Mouse (Mus musculus) liver, embryonic 16.5 days (tissue): ENCODE measurements at regions not wholly inside any gene's neighbourhood (a gene's known extent, or its start where the extent isn't known, plus 50 kb on each side); places are given as distances from the start of the nearest gene placed in this dataset.
A peak's percentile ranks its signal among the peaks of the same experiment; 100 is the strongest.

Source experiments
- ATAC-seq: fragments of 200-750 bp; cut with Nextera tagmentation; 2 replicates; pipeline ENCODE4 v1.8.0; 2017; ENCODE audit warnings: low read depth, mild to moderate bottlenecking, moderate number of reproducible peaks, moderate library complexity
- H3K27ac ChIP-seq: fragments of 300-500 bp; sonication (generic); 2 replicates; pipeline ENCODE4 v1.5.1; 2014; ENCODE audit warnings: mild to moderate bottlenecking, low read length
- H3K27me3 ChIP-seq: fragments of 300-500 bp; sonication (generic); 2 replicates; pipeline ENCODE4 v1.6.1; 2014; ENCODE audit warnings: low read depth, low read length, mixed read lengths; ENCODE audit not compliant: control insufficient read depth, insufficient read depth
- H3K36me3 ChIP-seq: fragments of 300-500 bp; sonication (generic); 2 replicates; pipeline ENCODE4 v1.6.1; 2014; ENCODE audit warnings: mild to moderate bottlenecking; ENCODE audit not compliant: control insufficient read depth, insufficient read depth
- H3K4me1 ChIP-seq: fragments of 300-500 bp; sonication (generic); 2 replicates; pipeline ENCODE4 v1.6.1; 2014; ENCODE audit warnings: low read depth, low read length, mixed read lengths; ENCODE audit not compliant: control insufficient read depth
- H3K4me2 ChIP-seq: fragments of 300-500 bp; sonication (generic); 2 replicates; pipeline ENCODE4 v1.6.1; 2014; ENCODE audit warnings: low read depth, low read length, mixed read lengths
- H3K4me3 ChIP-seq: fragments of 300-500 bp; sonication (generic); 2 replicates; pipeline ENCODE4 v1.5.1; 2014; ENCODE audit warnings: low read depth, mild to moderate bottlenecking, low read length
- H3K9ac ChIP-seq: fragments of 300-500 bp; sonication (generic); 2 replicates; pipeline ENCODE4 v1.6.1; 2014; ENCODE audit warnings: low read depth, low read length
- H3K9me3 ChIP-seq: fragments of 300-500 bp; sonication (generic); replicated peaks from 2 replicates; pipeline ENCODE4 v1.6.1; 2016; ENCODE audit warnings: low read length; ENCODE audit not compliant: control insufficient read depth
- WGBS: fragments of 180-500 bp; shearing (Covaris S2); extraction: QIAGEN DNeasy Blood & Tissue Kit; methylation state at CpG from one replicate; pipeline ENCODE4 v1.1.7; 2014; ENCODE audit not compliant: insufficient replicate concordance; 5-methylcytosine and 5-hydroxymethylcytosine counted together

GRCm38 (mm10) chr7:71041388-71041787 is 309.9 kb downstream of the Gm10295 start:
- no peaks in the 10 kb centered on the region for H3K27me3 ChIP-seq
- no peak for ATAC-seq
- no peak overlapping the region for H3K9ac ChIP-seq
- WGBS = 52% methylated on average over 3 of the region's 3 CpGs
- no peaks in the 10 kb centered on the region for H3K9me3 ChIP-seq
- no peak overlapping the region for H3K4me3 ChIP-seq
- no peaks in the 10 kb centered on the region for H3K36me3 ChIP-seq
- no peaks in the 10 kb centered on the region for H3K4me1 ChIP-seq
- H3K4me2 ChIP-seq = no peak overlapping the region
- H3K27ac ChIP-seq = no peak overlapping the region

- Histone ChIP-seq H3K27ac (no peak overlapping the region), H3K4me1 (no peaks in the 10 kb centered on the region), H3K36me3 (no peaks in the 10 kb centered on the region), H3K27me3 (no peaks in the 10 kb centered on the region), H3K9me3 (no peaks in the 10 kb centered on the region), H3K4me2 (no peak overlapping the region), H3K9ac (no peak overlapping the region), H3K4me3 (no peak overlapping the region)
- WGBS = 59% methylated on average over 3 of the region's 3 CpGs
- ATAC-seq = no peak
Measured at GRCm38 (mm10) chr7:71040846-71041245, 310.4 kb downstream of the Gm10295 start.

GRCm38 (mm10) chr7:71038537-71038936 is 312.7 kb downstream of the Gm10295 start:
- Histone ChIP-seq H3K9me3 (no peaks in the 10 kb centered on the region), H3K4me1 (no peaks in the 10 kb centered on the region), H3K36me3 (no peaks in the 10 kb centered on the region), H3K27ac (no peak overlapping the region), H3K9ac (no peak overlapping the region), H3K4me2 (no peak overlapping the region), H3K4me3 (no peak overlapping the region), H3K27me3 (no peaks in the 10 kb centered on the region)
- no peak for ATAC-seq
- WGBS = 58% methylated on average over 5 of the region's 5 CpGs

GRCm38 (mm10) chr7:71033121-71033520 is 318.2 kb downstream of the Gm10295 start:
- Histone ChIP-seq H3K4me1 (no peaks in the 10 kb centered on the region), H3K9ac (no peak overlapping the region), H3K9me3 (no peaks in the 10 kb centered on the region), H3K4me2 (no peak overlapping the region), H3K27me3 (no peaks in the 10 kb centered on the region), H3K4me3 (no peak overlapping the region), H3K36me3 (no peaks in the 10 kb centered on the region), H3K27ac (no peak overlapping the region)
- WGBS = 73% methylated on average over 12 of the region's 12 CpGs
- no peak for ATAC-seq

GRCm38 (mm10) chr7:71023946-71024610 is 327.2 kb downstream of the Gm10295 start:
- no peaks in the 10 kb centered on the region for H3K36me3 ChIP-seq
- 0 out of 2 replicates have a peak overlapping the region, but pooled peaks have one; percentile 6 for H3K4me3 ChIP-seq
- WGBS = 17% methylated on average over 9 of the region's 9 CpGs
- H3K4me1 ChIP-seq = no peaks in the 10 kb centered on the region
- H3K9ac ChIP-seq = no peak overlapping the region
- no peak overlapping the region for H3K27ac ChIP-seq
- no peak for ATAC-seq
- no peaks in the 10 kb centered on the region for H3K9me3 ChIP-seq
- no peaks in the 10 kb centered on the region for H3K27me3 ChIP-seq
- peak overlapping the region; percentile 37; the same call in 1 of the 2 replicates for H3K4me2 ChIP-seq

- Histone ChIP-seq H3K27ac (no peak overlapping the region), H3K4me2 (peak overlapping the region; percentile 37), H3K36me3 (no peaks in the 10 kb centered on the region), H3K4me1 (no peaks in the 10 kb centered on the region), H3K9me3 (no peaks in the 10 kb centered on the region), H3K9ac (no peak overlapping the region), H3K27me3 (no peaks in the 10 kb centered on the region), H3K4me3 (0 out of 2 replicates have a peak overlapping the region, but pooled peaks have one; percentile 6)
- no peak for ATAC-seq
- 16% methylated on average over 16 of the region's 16 CpGs for WGBS
Measured at GRCm38 (mm10) chr7:71023253-71023945, 327.9 kb downstream of the Gm10295 start.
